Mouse (Mus musculus): ENCODE data around the gene Cox14. TPM values are rescaled to one million over a fixed set of nuclear protein-coding genes. Genes with fewer than 3 reads are reported as not detected.
A peak's percentile ranks its signal among the peaks of the same experiment; 100 is the strongest.
"Not testable (repeated sequence)": the region's sequence is repeated elsewhere in the genome, so short reads cannot be mapped to it uniquely, and the experiment has no call there.

The Cox14 gene
- polyA plus RNA-seq, 1 experiment: 36.3 TPM

DNA sequence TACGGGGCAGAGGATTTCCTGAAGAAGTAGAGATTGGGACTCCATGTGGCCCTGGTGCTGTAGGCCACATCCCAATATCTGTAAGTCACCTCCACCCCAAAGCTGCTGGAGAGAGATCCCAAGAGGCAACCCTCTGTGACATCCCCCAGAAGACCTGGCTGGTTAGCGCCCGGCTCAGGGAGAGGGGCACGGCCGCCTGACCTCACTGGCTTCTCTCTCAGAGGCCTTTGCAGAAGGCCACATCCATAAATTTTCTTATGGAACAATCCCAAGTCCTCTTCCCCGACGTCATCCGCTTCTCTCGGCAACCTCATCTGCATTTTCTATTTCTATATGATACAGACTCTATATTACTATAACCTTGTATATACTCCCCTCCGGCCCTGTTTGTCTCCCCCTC lies 25.7 kb upstream of the Cox14 start:
- Histone ChIP-seq H3K27me3 (ENCODE audit: control insufficient read depth, insufficient read depth, low read length, poor library complexity, severe bottlenecking) (no peaks in the 10 kb centered on the region), H3K9ac (ENCODE audit: low read depth, poor library complexity, severe bottlenecking) (no peak overlapping the region; the same call in 1 of the 2 replicates), H3K36me3 (ENCODE audit: control insufficient read depth, insufficient read depth, low read length, poor library complexity, severe bottlenecking) (no peaks in the 10 kb centered on the region), H3K4me3 (ENCODE audit: low read depth, low read length) (no peak overlapping the region), H3K27ac (ENCODE audit: insufficient read depth, low read length) (no peak overlapping the region), H3K4me1 (ENCODE audit: control insufficient read depth, insufficient read depth, low read length) (peaks cover 10% of the 10 kb centered on the region), H3K9me3 (replicated peaks; ENCODE audit: control insufficient read depth, insufficient read depth, low read length, poor library complexity, severe bottlenecking) (no peaks in the 10 kb centered on the region)
- TF ChIP-seq POLR2A (IDR thresholded peaks at IDR 0.05; ENCODE audit: insufficient read depth, low read length) (no peak), EP300 (IDR thresholded peaks at IDR 0.05; ENCODE audit: insufficient read depth, low read depth, low read length) (no peak), CTCF (IDR thresholded peaks at IDR 0.05; ENCODE audit: low read depth, low read length) (no peak)

DNA sequence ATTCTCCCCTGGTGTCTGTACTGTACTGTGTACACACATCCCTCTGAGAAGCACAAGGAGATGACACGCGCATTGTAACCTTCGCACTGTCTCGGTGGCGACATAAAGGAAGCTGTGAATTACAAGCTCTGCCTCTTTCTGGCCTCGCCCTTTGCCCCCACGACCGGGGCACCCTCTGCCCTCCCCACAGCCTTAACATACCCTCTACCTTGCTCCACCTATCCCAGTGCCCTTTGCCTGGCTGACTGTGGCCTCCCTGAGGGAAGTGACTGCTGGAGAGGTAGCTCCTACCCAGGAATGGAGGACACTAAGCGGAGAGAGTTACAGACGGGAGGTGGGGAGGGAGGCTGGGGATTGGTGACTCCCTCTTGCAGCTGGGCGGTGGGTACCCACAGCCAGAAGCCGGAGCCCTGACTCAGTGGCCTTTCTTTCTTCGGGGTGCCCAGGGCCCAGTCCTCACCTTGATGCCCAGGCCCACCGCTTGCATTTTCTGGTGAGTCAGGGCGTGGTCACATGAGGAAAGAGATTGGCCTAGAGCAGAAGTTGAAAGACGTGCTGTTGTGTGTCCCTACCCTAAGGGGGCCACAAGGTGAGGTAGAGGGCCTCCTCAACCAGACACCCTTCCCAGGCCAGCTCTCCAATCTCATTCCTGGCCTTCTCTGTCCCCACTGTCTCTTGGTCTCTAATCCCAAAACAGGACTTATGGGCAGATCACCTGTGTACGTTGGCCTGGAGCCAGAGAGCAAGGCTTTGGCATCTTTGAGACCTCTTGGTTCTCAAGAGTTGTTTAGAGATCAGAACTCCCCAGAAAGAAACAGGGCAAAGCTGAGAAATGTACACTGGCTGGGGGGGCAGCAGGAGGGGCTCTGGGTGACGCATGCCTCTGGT lies 25.0 kb upstream of the Cox14 start:
- no peak for TF ChIP-seq POLR2A (IDR thresholded peaks at IDR 0.05; ENCODE audit: insufficient read depth, low read length)
- TF ChIP-seq CTCF (IDR thresholded peaks at IDR 0.05; ENCODE audit: low read depth, low read length): no peak
- no peak for TF ChIP-seq EP300 (IDR thresholded peaks at IDR 0.05; ENCODE audit: insufficient read depth, low read depth, low read length)
- H3K27me3 ChIP-seq (ENCODE audit: control insufficient read depth, insufficient read depth, low read length, poor library complexity, severe bottlenecking): no peaks in the 10 kb centered on the region
- H3K4me3 ChIP-seq (ENCODE audit: low read depth, low read length): no peak overlapping the region
- H3K9me3 ChIP-seq (replicated peaks; ENCODE audit: control insufficient read depth, insufficient read depth, low read length, poor library complexity, severe bottlenecking): no peaks in the 10 kb centered on the region
- H3K9ac ChIP-seq (ENCODE audit: low read depth, poor library complexity, severe bottlenecking): peak overlapping the region; percentile 93; the same call in 1 of the 2 replicates
- H3K4me1 ChIP-seq (ENCODE audit: control insufficient read depth, insufficient read depth, low read length): peaks cover 10% of the 10 kb centered on the region
- H3K27ac ChIP-seq (ENCODE audit: insufficient read depth, low read length): 0 out of 2 replicates have a peak overlapping the region, but pooled peaks have one; percentile 1
- H3K36me3 ChIP-seq (ENCODE audit: control insufficient read depth, insufficient read depth, low read length, poor library complexity, severe bottlenecking): no peaks in the 10 kb centered on the region

- not testable (repeated sequence) for H3K27me3 ChIP-seq (ENCODE audit: control insufficient read depth, insufficient read depth, low read length, poor library complexity, severe bottlenecking); H3K36me3 ChIP-seq (ENCODE audit: control insufficient read depth, insufficient read depth, low read length, poor library complexity, severe bottlenecking); H3K9me3 ChIP-seq (replicated peaks; ENCODE audit: control insufficient read depth, insufficient read depth, low read length, poor library complexity, severe bottlenecking)
- Histone ChIP-seq H3K4me1 (ENCODE audit: control insufficient read depth, insufficient read depth, low read length) (peaks cover 10% of the 10 kb centered on the region), H3K4me3 (ENCODE audit: low read depth, low read length) (peak overlapping the region; percentile 84), H3K27ac (ENCODE audit: insufficient read depth, low read length) (peak overlapping the region; percentile 68), H3K9ac (ENCODE audit: low read depth, poor library complexity, severe bottlenecking) (peak overlapping the region; percentile 93)
Observed at GRCm38 (mm10) chr15:99701640-99701998, 23.8 kb upstream of the Cox14 start.

- Histone ChIP-seq H3K27ac (ENCODE audit: insufficient read depth, low read length) (peak within 1 kb of the TSS; percentile 77), H3K9ac (ENCODE audit: low read depth, poor library complexity, severe bottlenecking) (peak within 1 kb of the TSS; percentile 93), H3K4me3 (ENCODE audit: low read depth, low read length) (peak within 1 kb of the TSS; percentile 96), H3K9me3 (replicated peaks; ENCODE audit: control insufficient read depth, insufficient read depth, low read length, poor library complexity, severe bottlenecking) (no peaks in the 10 kb centered on the region), H3K4me1 (ENCODE audit: control insufficient read depth, insufficient read depth, low read length) (peaks cover 10% of the 10 kb centered on the region), H3K36me3 (ENCODE audit: control insufficient read depth, insufficient read depth, low read length, poor library complexity, severe bottlenecking) (peaks cover 8% of the 10 kb centered on the region), H3K27me3 (ENCODE audit: control insufficient read depth, insufficient read depth, low read length, poor library complexity, severe bottlenecking) (no peaks in the 10 kb centered on the region)
- TF ChIP-seq CTCF (IDR thresholded peaks at IDR 0.05; ENCODE audit: low read depth, low read length) (peak; percentile 69), EP300 (IDR thresholded peaks at IDR 0.05; ENCODE audit: insufficient read depth, low read depth, low read length) (peak; percentile 57; the same call in 1 of the 2 replicates), POLR2A (IDR thresholded peaks at IDR 0.05; ENCODE audit: insufficient read depth, low read length) (no peak)
Observed at GRCm38 (mm10) chr15:99701999-99702900, 23.2 kb upstream of the Cox14 start, which contains the start of gene Smarcd1. Gene Smarcd1 (plus strand): TSS chr15:99702129.

GRCm38 (mm10) chr15:99703104-99703503 lies 22.3 kb upstream of the Cox14 start:
- no peaks in the 10 kb centered on the region for H3K9me3 ChIP-seq (replicated peaks; ENCODE audit: control insufficient read depth, insufficient read depth, low read length, poor library complexity, severe bottlenecking)
- peak overlapping the region; percentile 13 for H3K4me3 ChIP-seq (ENCODE audit: low read depth, low read length)
- H3K27ac ChIP-seq (ENCODE audit: insufficient read depth, low read length): peak overlapping the region; percentile 77
- peaks cover 10% of the 10 kb centered on the region for H3K4me1 ChIP-seq (ENCODE audit: control insufficient read depth, insufficient read depth, low read length)
- no peaks in the 10 kb centered on the region for H3K27me3 ChIP-seq (ENCODE audit: control insufficient read depth, insufficient read depth, low read length, poor library complexity, severe bottlenecking)
- TF ChIP-seq CTCF (IDR thresholded peaks at IDR 0.05; ENCODE audit: low read depth, low read length): no peak
- TF ChIP-seq EP300 (IDR thresholded peaks at IDR 0.05; ENCODE audit: insufficient read depth, low read depth, low read length): no peak
- TF ChIP-seq POLR2A (IDR thresholded peaks at IDR 0.05; ENCODE audit: insufficient read depth, low read length): no peak
- H3K9ac ChIP-seq (ENCODE audit: low read depth, poor library complexity, severe bottlenecking): peak overlapping the region; percentile 93
- peaks cover 12% of the 10 kb centered on the region for H3K36me3 ChIP-seq (ENCODE audit: control insufficient read depth, insufficient read depth, low read length, poor library complexity, severe bottlenecking)
